Mouse (Mus musculus) ovary, postnatal 14 days (tissue): ENCODE measurements around the gene Gm21970.

ENCODE experiments used
- DNase-seq: peaks from one replicate; pipeline ENCODE4 v3.0.0; 2022; ENCODE audit warnings: low spot score

Gm21970 gene

GRCm38 (mm10) chr16:91391421-91391820, at the start of gene Gm21970:
Gene Gm21970 (plus strand): TSS chr16:91391721.
- DNase-seq, result no peak

- no peak for DNase-seq
Observed at GRCm38 (mm10) chr16:91346491-91346890, 45.0 kb upstream of the Gm21970 start.

- no peak for DNase-seq
Observed at GRCm38 (mm10) chr16:91347491-91348263, 43.8 kb upstream of the Gm21970 start.

GRCm38 (mm10) chr16:91348264-91348565, 43.3 kb upstream of the Gm21970 start:
- no peak for DNase-seq

- no peak for DNase-seq
Observed at GRCm38 (mm10) chr16:91348588-91349330, 42.8 kb upstream of the Gm21970 start.

GRCm38 (mm10) chr16:91352084-91352562, 39.4 kb upstream of the Gm21970 start:
- peak; percentile 78 for DNase-seq

- no peak for DNase-seq
Observed at GRCm38 (mm10) chr16:91352749-91353148, 38.8 kb upstream of the Gm21970 start.

- no peak for DNase-seq
Observed at GRCm38 (mm10) chr16:91353177-91353576, 38.3 kb upstream of the Gm21970 start.

- no peak for DNase-seq
Observed at GRCm38 (mm10) chr16:91353638-91354037, 37.9 kb upstream of the Gm21970 start.

- no peak for DNase-seq
Observed at GRCm38 (mm10) chr16:91354599-91354998, 36.9 kb upstream of the Gm21970 start.

GRCm38 (mm10) chr16:91355160-91355559, 36.4 kb upstream of the Gm21970 start:
- no peak for DNase-seq

GRCm38 (mm10) chr16:91356760-91357525, 34.6 kb upstream of the Gm21970 start:
- DNase-seq, result no peak

GRCm38 (mm10) chr16:91357526-91357900, 34.0 kb upstream of the Gm21970 start:
- DNase-seq, result no peak

GRCm38 (mm10) chr16:91358555-91358954, 33.0 kb upstream of the Gm21970 start:
- DNase-seq, result peak; percentile 74

GRCm38 (mm10) chr16:91359531-91359930, 32.0 kb upstream of the Gm21970 start:
- DNase-seq, result no peak

GRCm38 (mm10) chr16:91360162-91360561, 31.4 kb upstream of the Gm21970 start:
- DNase-seq, result no peak

- DNase-seq, result no peak
Observed at GRCm38 (mm10) chr16:91362006-91362405, 29.5 kb upstream of the Gm21970 start.

- peak; percentile 62 for DNase-seq
Observed at GRCm38 (mm10) chr16:91362616-91363272, 28.8 kb upstream of the Gm21970 start.

- no peak for DNase-seq
Observed at GRCm38 (mm10) chr16:91363483-91363882, 28.0 kb upstream of the Gm21970 start.

GRCm38 (mm10) chr16:91366567-91366966, 25.0 kb upstream of the Gm21970 start:
- no peak for DNase-seq

- no peak for DNase-seq
Observed at GRCm38 (mm10) chr16:91367066-91367465, 24.5 kb upstream of the Gm21970 start.
